Mouse (Mus musculus) kidney, postnatal 4 days (tissue): ENCODE data around the gene Sun2.

Source experiments
- DNase-seq, 2 experiments: peaks; one replicate each; pipeline ENCODE4 v3.0.0; 2021; ENCODE audit warnings: mixed read lengths in 2 of 2

Sun2 gene

DNA sequence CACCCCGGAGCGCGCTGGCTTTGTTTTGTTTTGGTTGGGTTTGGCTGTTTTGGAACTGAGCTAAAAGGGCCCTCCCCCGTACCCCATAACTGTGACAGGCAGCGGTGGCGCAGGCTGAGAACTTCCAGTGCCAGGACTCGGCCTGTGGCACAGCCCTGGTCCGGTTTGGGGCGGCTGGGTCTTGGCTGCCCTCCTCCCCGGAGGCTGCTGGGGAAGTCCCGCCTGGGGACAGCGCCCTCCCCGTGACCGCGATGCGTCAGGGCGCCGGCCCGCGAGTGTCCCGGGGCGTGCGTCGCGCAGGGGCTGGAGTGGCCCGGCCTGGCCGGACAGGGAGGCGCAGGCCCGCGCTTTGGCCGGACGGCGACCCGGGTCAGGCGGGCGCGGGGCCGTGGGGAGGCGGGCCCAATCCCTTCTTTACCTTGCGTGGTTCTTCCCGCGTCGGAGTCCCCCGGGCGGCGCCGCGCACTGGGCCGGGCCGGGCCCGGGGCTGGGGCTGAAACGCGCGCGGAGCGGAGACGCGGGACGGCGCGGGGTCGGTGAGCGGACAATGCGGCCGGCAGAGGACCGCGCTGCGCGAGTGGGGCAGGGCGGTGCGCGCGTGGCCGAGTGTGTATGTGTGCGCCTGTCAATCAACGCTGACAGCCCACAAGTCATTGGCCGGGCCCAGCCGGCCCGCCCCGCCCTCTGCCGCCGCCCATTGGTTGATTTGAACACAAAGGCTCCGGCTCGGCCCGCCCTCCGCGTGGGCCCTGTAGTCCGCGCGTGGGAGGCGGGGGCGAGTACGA lies at the start of gene Sun2:
Sun2 (minus strand) TSS at position 616 of the 785 bp plus-strand sequence.
- DNase-seq, result peak; percentile 94 to 96

DNA sequence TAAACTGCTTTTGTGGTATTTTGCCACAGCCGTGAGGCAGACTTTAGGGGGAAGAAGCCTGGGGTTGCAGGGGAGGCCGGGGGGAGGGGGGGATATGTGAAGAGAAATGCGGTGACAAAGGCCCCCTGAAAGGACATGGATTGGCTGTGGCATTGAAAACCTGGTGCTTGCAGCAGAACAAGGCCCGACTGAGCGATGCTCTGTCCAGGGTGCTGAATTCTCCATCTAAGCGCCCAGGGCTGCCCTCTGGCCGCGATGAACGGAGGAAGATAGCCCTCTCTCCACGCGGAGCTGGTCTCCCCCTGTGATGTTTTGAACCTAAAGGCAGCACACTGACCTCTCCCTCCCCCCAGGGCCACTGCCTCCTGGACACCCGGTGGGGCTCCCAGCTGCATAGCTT lies 49.2 kb upstream of the Sun2 start:
- DNase-seq, result peak; percentile 88

DNA sequence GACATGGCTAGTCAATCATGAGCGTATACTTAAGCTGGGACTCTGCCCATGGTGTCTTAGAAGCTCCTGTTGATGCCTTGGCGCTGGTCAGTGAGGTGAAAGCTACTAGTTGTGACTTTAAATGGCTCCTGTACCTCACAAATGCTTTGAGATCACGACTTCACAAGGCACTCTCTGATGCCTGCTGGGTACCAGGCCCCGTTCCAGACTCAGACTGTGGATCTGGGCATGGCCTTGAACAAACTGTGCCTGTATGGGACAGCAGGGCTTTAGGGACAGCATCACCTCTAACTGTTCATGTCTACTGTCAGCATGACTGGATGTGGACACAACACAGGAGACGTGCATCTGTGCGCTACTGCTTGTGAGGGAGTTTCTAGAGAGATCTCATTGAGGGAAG lies 48.6 kb upstream of the Sun2 start:
- DNase-seq, result no peak

DNA sequence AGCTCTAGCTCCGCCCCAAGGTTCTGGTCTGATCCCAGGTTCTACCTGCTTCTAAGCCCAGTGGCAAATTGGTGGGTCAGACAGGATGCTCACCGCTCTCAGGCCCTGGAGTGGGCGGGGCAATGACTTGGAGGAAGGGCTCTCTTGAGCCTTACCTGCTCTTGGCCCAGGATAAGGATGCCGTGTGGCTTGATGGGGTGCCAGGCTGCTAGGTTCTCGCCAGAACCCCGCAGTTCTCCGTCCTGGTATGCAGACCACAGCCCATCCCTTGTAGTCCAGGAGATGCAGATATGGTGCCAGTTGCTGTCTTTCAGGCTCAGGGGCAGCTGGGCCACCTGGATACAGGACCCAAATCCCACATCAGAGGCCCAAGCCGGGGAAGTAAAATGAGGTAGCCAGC lies 47.8 kb upstream of the Sun2 start:
- no peak for DNase-seq

DNA sequence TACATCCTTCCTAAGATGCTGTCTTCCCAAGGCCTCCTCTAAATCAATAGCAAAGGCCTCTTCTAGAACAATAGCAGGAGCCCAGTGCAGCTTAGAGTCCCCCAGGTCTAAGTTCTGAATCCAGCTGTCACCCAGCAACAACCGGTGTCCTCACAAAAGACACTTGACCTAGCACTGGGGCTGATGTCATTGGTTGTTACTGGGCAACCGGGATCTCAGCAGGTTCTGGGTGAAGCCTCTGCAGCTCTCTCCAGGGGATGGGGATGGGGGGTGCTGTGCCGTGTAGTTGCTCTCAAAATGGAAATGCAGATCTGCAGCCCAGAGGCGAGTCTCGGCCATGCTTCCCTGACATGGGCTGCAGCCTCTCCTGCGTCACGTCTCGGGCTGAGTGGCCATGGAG lies 45.5 kb upstream of the Sun2 start:
- no peak for DNase-seq

DNA sequence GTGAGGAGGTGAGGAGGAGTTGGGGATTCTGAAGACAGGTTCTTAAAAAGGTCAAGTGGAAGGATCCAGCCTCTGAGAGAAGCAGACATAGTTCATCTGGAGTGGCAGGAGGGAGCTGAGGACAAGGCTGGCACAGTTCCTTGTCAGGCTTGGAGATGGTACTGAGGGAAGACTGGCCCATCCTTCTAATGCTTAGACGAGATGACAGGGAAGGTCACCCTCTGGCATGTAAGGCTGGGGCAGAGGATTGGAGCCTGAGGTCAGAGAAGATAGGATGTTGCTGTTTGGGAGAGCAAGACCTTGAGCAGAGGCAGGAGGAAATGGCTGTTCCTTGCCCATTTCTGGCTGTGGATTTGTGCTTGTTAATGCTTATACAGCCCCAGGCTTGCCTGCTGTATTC lies 42.7 kb upstream of the Sun2 start:
- no peak for DNase-seq

DNA sequence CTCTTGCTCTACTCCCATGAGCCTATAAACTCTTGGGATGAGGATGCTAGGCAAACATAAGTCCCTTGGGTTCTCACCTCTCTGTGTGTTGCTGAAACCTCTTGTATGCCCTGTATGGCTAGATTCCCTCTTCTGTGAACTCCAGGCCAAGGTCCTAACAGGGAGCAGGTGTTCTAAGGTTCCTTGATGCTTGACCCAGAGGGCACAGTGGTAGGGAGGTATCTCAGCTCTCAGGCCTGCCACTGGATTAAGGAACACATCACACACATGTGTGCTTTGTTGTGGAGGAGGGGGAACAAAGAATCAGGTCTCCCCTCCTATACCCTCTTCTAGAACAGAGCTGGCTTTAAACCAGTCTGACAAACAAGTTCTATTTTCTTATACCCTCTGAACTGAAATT lies 35.4 kb upstream of the Sun2 start, which contains the start of gene Dnal4:
Dnal4 (minus strand) TSS at position 101 of the 400 bp plus-strand sequence.
- DNase-seq, result no peak

DNA sequence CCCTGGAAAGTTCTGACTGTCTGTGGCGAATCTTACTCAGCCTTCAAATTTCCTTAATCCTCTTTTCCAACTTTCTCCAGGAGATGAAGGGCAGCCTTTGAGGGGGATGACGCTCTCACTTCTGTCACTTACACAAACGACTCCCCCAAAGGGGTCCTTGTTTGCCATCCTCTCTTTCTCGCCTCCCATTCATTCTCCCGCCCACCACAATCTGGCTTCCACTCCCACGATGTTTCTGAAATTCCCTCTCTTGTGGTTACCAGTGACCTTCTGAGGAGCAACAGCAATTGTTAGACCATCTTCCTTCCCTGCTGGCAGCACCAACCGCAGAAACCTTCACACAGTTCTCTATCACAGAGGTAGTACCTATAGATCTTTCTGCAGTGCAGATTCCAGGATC lies 33.3 kb upstream of the Sun2 start:
- no peak for DNase-seq

DNA sequence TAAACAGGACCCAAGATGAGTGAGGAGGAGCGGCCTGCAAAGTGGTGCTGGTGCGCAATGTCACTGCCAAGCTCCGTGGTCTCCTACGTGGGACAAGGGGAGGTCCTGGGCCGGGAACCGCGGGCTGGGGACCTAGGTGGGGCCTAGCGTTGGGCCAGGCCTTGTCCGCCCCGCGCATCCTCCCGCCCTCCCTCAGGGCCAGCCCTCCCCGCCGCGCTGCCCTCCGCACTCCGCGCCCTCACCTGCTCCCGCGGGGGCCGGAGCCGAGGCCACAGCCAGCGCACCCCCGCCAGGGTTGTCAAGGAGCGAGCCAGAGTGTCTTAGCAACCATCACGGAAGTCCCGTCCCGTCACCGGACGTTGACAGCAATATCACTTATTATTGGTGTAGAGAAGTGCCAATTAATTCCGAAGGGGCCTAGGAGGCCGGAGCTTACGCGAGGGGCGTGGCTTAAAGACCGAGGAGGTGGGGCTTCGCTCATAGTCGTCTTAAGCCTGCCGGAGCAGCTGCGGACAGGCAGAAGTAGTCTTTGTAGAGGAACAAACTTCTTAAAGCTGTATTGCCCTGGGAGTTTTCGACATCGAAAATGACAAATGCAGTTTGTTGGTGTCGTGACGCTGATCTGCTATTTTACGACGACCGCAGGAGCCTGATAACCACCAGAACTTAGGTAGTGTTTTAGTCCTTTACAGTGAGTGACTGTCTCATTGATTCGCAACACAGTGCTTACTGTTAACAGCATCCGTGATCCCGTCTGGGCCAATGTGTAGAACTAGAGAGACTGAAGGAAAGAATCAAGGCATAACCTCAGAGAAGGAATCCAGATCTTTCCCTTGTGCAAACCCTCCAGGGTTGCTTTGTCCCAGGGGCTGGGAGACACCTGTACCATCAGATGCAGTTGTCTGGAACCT lies 32.0 kb upstream of the Sun2 start:
- DNase-seq, result peak; percentile 98

DNA sequence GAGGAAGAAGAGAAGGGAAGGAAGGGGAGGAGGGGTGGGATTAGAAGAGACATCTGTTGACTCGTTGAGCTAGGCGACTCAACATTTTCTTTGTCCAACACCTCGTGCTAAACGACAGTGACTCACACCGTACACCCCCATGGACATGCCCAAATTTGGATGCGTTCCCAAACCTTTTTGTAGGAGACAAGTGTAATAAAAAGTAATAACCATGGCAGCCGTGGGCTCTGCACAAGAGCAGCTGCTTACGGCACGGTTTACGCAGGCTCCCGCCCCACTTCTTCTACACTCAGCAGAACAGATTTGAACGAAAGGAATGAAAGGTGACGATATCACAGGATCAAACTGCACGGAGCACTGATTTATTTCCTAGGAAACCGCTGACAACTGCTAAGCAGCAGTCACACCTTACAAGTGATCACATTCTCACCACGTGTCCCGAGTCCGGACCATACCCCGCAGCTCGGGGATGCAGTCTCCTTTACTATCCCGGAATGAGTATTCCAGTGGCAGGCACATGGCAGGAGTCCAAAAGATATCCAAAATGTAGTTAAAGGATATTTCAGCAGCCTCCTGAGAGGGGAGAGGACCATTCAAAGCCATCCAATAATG lies 28.4 kb upstream of the Sun2 start:
- DNase-seq, result no peak

DNA sequence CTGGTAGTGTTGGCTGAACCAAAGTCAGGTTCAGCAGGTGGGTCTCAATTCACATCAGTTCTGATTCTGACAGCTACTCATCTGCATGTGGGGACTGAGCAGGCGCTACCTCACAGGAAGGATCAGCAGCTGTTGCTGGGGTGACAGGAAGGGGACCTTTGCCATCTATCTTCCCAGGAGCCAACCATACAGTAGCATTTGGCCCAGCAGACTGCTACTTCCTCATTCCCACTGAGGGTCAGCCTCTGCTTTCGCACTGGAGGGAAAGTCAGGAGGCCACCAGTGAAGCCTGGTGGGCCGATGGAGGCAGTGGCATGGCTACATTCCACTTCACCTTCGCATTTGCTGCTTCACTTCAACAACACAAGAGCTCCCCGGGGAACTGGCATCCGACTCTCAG lies 26.0 kb upstream of the Sun2 start:
- no peak for DNase-seq

DNA sequence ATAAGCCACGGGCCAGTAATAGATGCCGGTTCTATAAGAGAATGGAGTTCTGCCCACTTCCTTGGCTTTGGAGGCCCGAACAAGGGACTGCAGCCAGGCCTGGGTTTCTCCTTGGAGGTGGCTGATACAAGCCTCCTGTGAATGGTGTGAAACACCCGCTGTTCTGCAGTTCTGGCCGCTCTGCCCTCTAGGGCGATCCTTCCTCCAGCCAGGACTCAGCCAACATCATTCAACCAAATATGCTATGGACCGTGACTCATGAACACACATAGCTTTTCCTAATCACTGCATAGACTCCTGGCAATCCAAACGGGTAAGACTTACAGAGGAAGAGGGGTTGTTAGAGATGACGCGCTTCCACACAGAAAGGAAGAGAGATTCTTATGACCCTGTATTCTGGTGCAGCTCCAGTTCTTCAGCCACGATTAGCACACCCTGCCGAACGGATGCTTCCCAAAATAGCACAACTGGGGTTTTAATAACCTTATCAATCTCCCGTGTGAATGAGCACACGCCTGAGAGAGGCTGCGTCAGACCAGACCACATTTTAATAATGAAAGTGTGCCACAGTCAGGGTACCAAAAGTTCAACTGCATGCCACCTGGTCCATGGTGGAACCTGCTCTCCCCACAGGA lies 25.1 kb upstream of the Sun2 start:
- no peak for DNase-seq

DNA sequence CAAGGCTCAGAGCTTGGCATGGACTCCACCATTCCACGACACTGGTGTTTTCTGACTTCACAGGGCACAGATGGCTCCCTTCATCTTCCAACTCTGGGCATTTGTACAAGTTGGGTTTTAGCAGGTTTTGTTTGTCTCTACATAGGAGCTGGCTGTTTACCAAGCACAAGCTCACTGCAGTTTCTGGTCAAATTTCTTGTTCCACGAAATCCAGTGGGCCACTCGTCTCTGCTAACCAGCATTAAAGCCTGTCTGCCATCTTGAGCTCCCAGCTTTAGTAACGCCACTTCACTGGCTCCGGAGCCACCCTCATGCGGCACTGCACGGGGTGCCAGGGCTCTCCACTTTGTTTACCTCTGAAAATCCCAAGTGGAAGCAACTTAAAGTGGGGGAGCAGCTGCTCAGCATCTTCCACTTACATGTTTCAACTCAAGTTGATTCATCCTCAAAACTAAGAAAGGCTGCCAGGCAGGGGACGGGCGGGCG lies 24.3 kb upstream of the Sun2 start:
- DNase-seq, result no peak

DNA sequence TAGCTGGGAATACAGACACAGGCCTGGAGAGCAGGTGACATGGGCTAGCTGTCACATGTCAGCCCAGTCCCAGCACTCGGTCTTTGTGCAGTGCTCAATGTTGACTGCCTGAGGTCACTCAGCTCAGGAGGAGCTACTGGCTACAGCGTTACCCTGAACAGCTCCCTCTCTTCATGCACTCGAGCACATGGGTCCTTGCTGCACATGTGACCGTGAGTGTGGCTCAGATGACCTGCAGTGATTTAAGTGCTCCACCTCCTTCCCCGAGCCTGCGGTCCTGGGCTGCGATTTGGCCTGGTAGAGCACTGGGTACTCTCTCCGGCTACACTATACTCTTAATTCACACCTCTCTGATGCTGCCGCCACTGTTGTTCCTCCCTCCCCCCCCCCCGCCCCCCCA lies 23.8 kb upstream of the Sun2 start:
- no peak for DNase-seq

DNA sequence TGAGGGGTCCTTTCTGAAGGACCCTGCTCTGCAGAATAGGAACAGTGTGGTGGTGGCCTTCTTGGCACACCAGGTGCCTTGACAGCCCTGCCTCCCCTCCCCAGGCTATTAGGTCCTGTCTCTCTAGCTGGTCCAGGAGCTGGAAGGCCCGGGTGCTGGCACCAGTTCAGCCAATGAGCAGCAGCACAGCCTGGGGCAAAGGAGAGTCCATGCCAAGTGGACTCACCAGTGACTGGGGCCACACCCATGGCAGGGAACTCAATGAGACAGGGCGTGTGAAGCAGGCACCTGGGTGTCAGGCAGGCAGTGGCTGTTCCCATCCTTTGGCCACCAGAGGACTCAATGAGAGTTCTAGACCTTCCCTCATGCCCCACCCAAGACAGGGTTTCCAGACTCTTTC lies 23.0 kb upstream of the Sun2 start:
- peak in 1 of 2 experiments; percentile 52 for DNase-seq

DNA sequence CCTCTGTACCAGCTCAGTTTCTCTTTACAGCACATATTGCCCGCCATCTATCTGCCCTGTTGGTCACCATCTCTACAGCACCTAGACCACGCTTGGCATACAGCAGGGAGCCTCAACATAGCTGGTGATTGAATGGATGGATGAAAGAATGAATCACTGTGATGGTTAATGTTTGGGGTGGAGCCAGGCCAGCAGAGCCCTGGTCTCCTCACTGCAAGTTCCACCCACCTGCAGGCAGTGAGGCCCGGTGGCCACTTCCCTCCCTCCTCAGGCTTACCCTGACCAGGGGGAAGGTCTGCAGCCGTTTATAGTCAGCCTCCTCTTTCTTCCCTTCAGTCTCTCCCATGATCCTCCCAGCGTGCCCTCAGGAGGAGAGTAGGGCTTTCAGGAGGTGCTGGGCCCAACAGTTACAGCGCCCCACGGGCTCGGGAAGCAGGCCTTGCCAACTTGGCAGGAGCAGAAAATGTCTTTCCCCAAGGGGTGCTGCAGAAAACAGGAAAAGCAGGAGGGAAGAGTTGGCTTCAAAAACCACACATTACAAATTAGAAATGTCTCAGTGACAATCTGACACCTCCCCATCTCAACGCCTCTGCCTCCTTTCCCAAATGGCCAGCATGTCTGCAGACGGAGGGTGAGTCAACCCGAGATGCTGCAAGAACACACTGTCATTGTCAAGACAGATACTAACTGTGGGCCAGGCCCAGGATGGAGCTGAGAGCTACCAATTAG lies 22.4 kb upstream of the Sun2 start:
- DNase-seq, result no peak

DNA sequence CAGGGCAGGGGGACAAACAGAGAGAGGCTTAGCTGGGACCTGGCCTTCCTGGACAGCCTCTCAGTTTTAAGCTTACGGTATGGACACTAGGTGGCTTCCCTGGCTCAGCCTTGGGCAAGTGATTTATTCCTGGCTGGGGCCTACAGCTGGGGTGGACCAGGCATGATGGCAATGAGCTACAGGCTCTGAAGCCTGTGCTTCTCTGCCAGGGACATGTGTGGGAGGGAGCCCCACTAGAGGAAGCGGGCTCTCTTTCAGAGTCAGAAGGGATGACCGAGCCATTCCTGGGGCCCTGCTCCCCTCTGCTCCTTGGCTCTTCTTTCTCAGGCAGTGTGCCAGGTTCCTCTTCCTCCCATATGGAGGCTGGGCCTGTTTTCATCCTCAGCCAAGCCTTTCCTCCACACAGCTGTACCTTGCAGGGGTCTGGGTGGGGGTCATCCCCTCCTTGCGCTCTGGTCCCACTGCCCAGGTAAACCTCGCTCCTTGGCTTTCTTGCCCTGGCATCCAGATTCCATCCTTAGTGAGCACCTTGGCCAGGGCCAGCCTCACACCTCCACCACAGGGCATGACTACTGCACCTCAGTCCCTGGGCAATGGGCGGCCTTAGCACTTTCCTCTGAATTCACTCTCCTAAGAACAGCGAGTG lies 21.4 kb upstream of the Sun2 start:
- DNase-seq, result no peak

DNA sequence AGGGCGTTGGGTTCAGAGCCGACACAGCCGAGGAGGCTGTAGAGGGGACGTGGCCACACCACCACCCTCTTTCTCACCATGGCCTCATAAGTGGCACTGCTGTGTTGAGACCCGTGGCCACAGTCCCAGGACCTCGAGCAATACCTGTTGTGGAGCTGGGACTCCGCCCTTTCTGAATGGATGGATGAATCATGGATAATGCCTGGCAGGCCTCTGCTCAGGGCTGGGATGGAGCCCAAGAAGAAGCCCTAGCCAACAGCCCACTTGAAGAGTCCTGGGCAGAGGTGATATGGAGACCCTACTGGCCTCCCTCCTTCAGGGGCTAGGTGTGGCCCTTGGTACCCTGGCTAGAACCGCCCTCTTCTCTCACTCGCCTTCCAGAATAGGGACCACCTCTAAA lies 20.7 kb upstream of the Sun2 start:
- DNase-seq, result no peak

DNA sequence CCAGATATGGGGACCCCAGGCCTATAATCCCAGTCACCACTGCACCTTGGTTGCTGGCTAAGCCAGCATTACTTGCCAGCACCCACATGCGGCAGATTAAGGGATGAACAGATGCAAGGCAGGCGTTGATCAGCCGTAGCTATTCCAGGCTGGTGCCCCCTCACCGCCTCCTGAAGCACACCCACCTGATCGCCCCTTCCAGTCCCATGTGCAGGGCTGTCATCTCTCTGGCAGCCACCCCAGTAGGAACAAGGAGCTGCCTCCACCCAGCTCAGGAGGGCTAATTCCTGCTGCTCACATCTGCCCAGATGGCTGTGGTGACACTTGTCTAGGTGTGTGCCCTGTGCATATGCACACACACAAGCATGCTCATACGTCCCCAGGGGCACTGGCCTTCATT lies 18.6 kb upstream of the Sun2 start:
- DNase-seq, result no peak

DNA sequence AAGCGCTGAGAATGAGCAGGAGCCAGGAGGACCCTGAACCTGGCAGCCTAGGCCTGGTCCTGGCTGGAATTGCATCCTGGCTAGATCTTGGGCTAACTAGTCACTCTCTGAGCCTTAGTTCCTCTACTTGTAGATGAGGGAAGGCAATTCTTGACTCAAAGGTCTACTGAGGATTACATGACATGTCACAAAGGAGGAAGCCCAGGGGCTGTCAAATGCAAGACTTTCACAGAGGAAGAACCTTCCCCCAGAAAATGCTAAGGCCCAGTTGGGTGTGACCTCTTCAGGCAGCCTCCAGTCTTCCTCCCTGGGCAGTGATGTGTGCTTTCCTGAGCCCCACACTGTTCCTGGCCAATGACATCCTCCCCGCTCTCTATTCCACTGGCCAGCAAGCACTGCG lies 14.8 kb upstream of the Sun2 start:
- DNase-seq, result no peak

DNA sequence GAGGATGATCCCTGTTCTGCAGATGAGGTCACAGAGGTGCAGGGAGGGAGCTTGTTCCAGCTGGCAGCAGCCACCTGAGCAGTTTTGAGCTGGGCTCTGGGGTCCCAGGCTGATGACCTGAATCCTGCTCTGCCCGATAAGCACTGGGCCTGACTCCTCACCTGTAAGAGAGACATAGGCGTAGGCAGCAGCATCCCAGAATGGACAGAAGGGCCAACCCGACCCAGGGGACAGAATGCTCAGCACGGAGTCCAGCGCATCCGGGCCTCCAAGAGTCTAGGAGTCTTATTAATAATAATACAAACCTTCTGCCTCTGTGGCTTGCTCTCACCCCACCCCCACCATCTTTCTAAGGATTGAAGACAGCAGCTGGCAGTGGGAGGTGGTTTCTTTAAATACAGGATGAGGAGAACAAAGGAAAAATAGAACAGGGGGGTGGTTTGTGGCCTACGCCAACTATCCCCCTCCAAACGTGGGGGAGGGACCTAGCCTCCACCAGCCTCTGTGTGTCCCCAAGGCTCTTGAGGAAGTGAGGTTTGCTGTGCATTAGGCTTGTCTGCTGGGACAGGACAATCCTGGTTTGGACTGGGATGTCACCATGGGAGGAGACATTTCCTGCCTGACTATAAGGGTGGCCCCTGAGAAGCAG lies 13.8 kb upstream of the Sun2 start:
- DNase-seq, result no peak
